Mouse (Mus musculus) hindbrain, embryonic 11.5 days (tissue): ENCODE results near the gene Dapk1. TPM values are rescaled to one million over a fixed set of nuclear protein-coding genes. Genes with fewer than 3 reads are reported as not detected.

Experiments used
- ATAC-seq: fragments of 200-750 bp; cut with Nextera tagmentation; 2 replicates; pipeline ENCODE4 v1.8.0; 2017; ENCODE audit warnings: mild to moderate bottlenecking, moderate TSS enrichment, moderate library complexity; ENCODE audit not compliant: low FRiP score
- DNase-seq: peaks from one replicate; pipeline ENCODE4 v3.0.0-alpha.2; 2015; ENCODE audit warnings: low spot score
- H3K27ac ChIP-seq: fragments of 300-500 bp; sonication (generic); 2 replicates; pipeline ENCODE4 v1.5.1; 2014; ENCODE audit warnings: mild to moderate bottlenecking, low read depth, low read length
- H3K27me3 ChIP-seq: fragments of 300-500 bp; sonication (generic); 2 replicates; pipeline ENCODE4 v1.6.1; 2014; ENCODE audit warnings: mild to moderate bottlenecking, low read length, moderate library complexity, mixed read lengths; ENCODE audit not compliant: control insufficient read depth, insufficient read depth
- H3K36me3 ChIP-seq: fragments of 300-500 bp; sonication (generic); 2 replicates; pipeline ENCODE4 v1.6.1; 2014; ENCODE audit warnings: mild to moderate bottlenecking, low read length, moderate library complexity, mixed read lengths; ENCODE audit not compliant: control insufficient read depth, insufficient read depth
- H3K4me1 ChIP-seq: fragments of 300-500 bp; sonication (generic); replicated peaks from 2 replicates; pipeline ENCODE4 v1.6.1; 2014; ENCODE audit warnings: low read length, mixed read lengths; ENCODE audit not compliant: control insufficient read depth, insufficient read depth
- H3K4me2 ChIP-seq: fragments of 300-500 bp; sonication (generic); replicated peaks from 2 replicates; pipeline ENCODE4 v1.6.1; 2014; ENCODE audit warnings: mild to moderate bottlenecking, low read depth, low read length
- H3K4me3 ChIP-seq: fragments of 300-500 bp; sonication (generic); 2 replicates; pipeline ENCODE4 v1.5.1; 2014; ENCODE audit warnings: low read depth, low read length
- H3K9ac ChIP-seq: fragments of 300-500 bp; sonication (generic); 2 replicates; pipeline ENCODE4 v1.6.1; 2014; ENCODE audit warnings: low read depth, low read length
- H3K9me3 ChIP-seq: fragments of 300-500 bp; sonication (generic); 2 replicates; pipeline ENCODE4 v1.6.1; 2016; ENCODE audit warnings: low read length; ENCODE audit not compliant: control insufficient read depth
- WGBS: fragments of 180-500 bp; shearing (Covaris S2); extraction: QIAGEN DNeasy Blood & Tissue Kit; methylation state at CpG from one replicate; pipeline ENCODE4 v1.1.7; 2014; 5-methylcytosine and 5-hydroxymethylcytosine counted together
- polyA plus RNA-seq: library from polyadenylated mRNA; unstranded; fragments of >200 nt; fragmentation: Nextera tagmentation; extraction: Ambion mirVana; gene quantifications from 2 replicates; pipeline ENCODE4 v1.2.1, GENCODE M21; 2014

Gene Dapk1
- polyA plus RNA-seq, 1 experiment from 2014 or later = 39.5 TPM

- ATAC-seq = no peak
- 87% methylated on average over 7 of the region's 7 CpGs for WGBS
- no peaks in the 10 kb centered on the region for H3K4me1 ChIP-seq
Measured at GRCm38 (mm10) chr13:60750930-60751329, 149.2 kb downstream of the Dapk1 start.

GRCm38 (mm10) chr13:60753216-60753615 lies 151.5 kb downstream of the Dapk1 start:
- Histone ChIP-seq H3K27me3 (no peaks in the 10 kb centered on the region), H3K4me3 (no peak overlapping the region), H3K9ac (no peak overlapping the region), H3K36me3 (peaks cover 14% of the 10 kb centered on the region), H3K27ac (no peak overlapping the region), H3K4me2 (no peak overlapping the region), H3K4me1 (no peaks in the 10 kb centered on the region), H3K9me3 (no peaks in the 10 kb centered on the region)
- ATAC-seq (no peak), DNase-seq (no peak)
- WGBS = 97% methylated on average over 6 of the region's 6 CpGs

More at GRCm38 (mm10) chr13:60750930-60751329, 149.2 kb downstream of the Dapk1 start:
- Histone ChIP-seq H3K9me3 (no peaks in the 10 kb centered on the region), H3K27me3 (no peaks in the 10 kb centered on the region), H3K4me2 (no peak overlapping the region), H3K4me3 (no peak overlapping the region), H3K36me3 (peaks cover 14% of the 10 kb centered on the region), H3K27ac (no peak overlapping the region), H3K9ac (no peak overlapping the region)
- DNase-seq = no peak

GRCm38 (mm10) chr13:60755251-60755650 lies 153.5 kb downstream of the Dapk1 start:
- Histone ChIP-seq H3K9me3 (no peaks in the 10 kb centered on the region), H3K9ac (no peak overlapping the region), H3K36me3 (peaks cover 14% of the 10 kb centered on the region), H3K4me2 (no peak overlapping the region), H3K27me3 (no peaks in the 10 kb centered on the region), H3K4me3 (no peak overlapping the region), H3K27ac (no peak overlapping the region), H3K4me1 (no peaks in the 10 kb centered on the region)
- DNase-seq (no peak), ATAC-seq (no peak)
- 92% methylated on average over 2 of the region's 2 CpGs for WGBS

- no peaks in the 10 kb centered on the region for H3K27me3 ChIP-seq
- H3K4me1 ChIP-seq = no peaks in the 10 kb centered on the region
- no peak overlapping the region for H3K4me2 ChIP-seq
- ATAC-seq (no peak), DNase-seq (no peak)
- H3K27ac ChIP-seq = no peak overlapping the region
- H3K9ac ChIP-seq = no peak overlapping the region
- no peaks in the 10 kb centered on the region for H3K9me3 ChIP-seq
- peaks cover 18% of the 10 kb centered on the region for H3K36me3 ChIP-seq
- WGBS = 89% methylated on average over 13 of the region's 13 CpGs
- no peak overlapping the region for H3K4me3 ChIP-seq
Measured at GRCm38 (mm10) chr13:60757292-60757691, 155.5 kb downstream of the Dapk1 start.

GRCm38 (mm10) chr13:60759136-60759535 lies 157.4 kb downstream of the Dapk1 start:
- no peaks in the 10 kb centered on the region for H3K27me3 ChIP-seq
- no peaks in the 10 kb centered on the region for H3K9me3 ChIP-seq
- no peak for ATAC-seq
- H3K4me3 ChIP-seq = no peak overlapping the region
- DNase-seq = peak; percentile 76
- WGBS = 53% methylated on average over 6 of the region's 6 CpGs
- H3K36me3 ChIP-seq = 0 out of 2 replicates have a peak, but pooled peaks cover 11% of the 10 kb centered on the region
- H3K9ac ChIP-seq = no peak overlapping the region
- no peak overlapping the region for H3K4me2 ChIP-seq
- H3K4me1 ChIP-seq = no peaks in the 10 kb centered on the region
- H3K27ac ChIP-seq = no peak overlapping the region

GRCm38 (mm10) chr13:60760392-60760791 lies 158.6 kb downstream of the Dapk1 start:
- Histone ChIP-seq H3K27ac (no peak overlapping the region), H3K4me3 (no peak overlapping the region), H3K27me3 (no peaks in the 10 kb centered on the region), H3K9me3 (no peaks in the 10 kb centered on the region), H3K9ac (no peak overlapping the region), H3K4me1 (no peaks in the 10 kb centered on the region), H3K4me2 (no peak overlapping the region), H3K36me3 (0 out of 2 replicates have a peak, but pooled peaks cover 11% of the 10 kb centered on the region)
- ATAC-seq (no peak), DNase-seq (no peak)
- 93% methylated on average over 12 of the region's 12 CpGs for WGBS

- H3K4me1 ChIP-seq = no peaks in the 10 kb centered on the region
- 97% methylated on average over 17 of the region's 17 CpGs for WGBS
- H3K27me3 ChIP-seq = no peaks in the 10 kb centered on the region
- no peak overlapping the region for H3K4me2 ChIP-seq
- no peaks in the 10 kb centered on the region for H3K9me3 ChIP-seq
- H3K36me3 ChIP-seq = 0 out of 2 replicates have a peak, but pooled peaks cover 11% of the 10 kb centered on the region
- no peak overlapping the region for H3K9ac ChIP-seq
- ATAC-seq (no peak), DNase-seq (no peak)
- no peak overlapping the region for H3K4me3 ChIP-seq
- no peak overlapping the region for H3K27ac ChIP-seq
Measured at GRCm38 (mm10) chr13:60761161-60761560, 159.4 kb downstream of the Dapk1 start.

- no peak overlapping the region for H3K9ac ChIP-seq
- ATAC-seq (no peak), DNase-seq (no peak)
- no peak overlapping the region for H3K4me2 ChIP-seq
- no peak overlapping the region for H3K27ac ChIP-seq
- no peaks in the 10 kb centered on the region for H3K27me3 ChIP-seq
- 89% methylated on average over 3 of the region's 3 CpGs for WGBS
- no peaks in the 10 kb centered on the region for H3K4me1 ChIP-seq
- H3K9me3 ChIP-seq = no peaks in the 10 kb centered on the region
- H3K36me3 ChIP-seq = no peaks in the 10 kb centered on the region
- no peak overlapping the region for H3K4me3 ChIP-seq
Measured at GRCm38 (mm10) chr13:60780534-60780933, 178.8 kb downstream of the Dapk1 start.

GRCm38 (mm10) chr13:60783301-60783700 lies 181.6 kb downstream of the Dapk1 start:
- Histone ChIP-seq H3K27me3 (no peaks in the 10 kb centered on the region), H3K4me2 (no peak overlapping the region), H3K4me1 (no peaks in the 10 kb centered on the region), H3K9me3 (no peaks in the 10 kb centered on the region), H3K27ac (no peak overlapping the region), H3K9ac (no peak overlapping the region), H3K36me3 (no peaks in the 10 kb centered on the region), H3K4me3 (no peak overlapping the region)
- ATAC-seq = no peak
- no peak for DNase-seq
- 86% methylated on average over 7 of the region's 7 CpGs for WGBS
